Mouse (Mus musculus) liver, adult 2 months (tissue): ENCODE data around the gene Mpv17l. TPM values are rescaled to one million over a fixed set of nuclear protein-coding genes. Genes with fewer than 3 reads are reported as not detected.
"Not testable (repeated sequence)": the region's sequence is repeated elsewhere in the genome, so short reads cannot be mapped to it uniquely, and the experiment has no call there.

ENCODE experiments used
- DNase-seq: peaks from one replicate; pipeline ENCODE4 v3.0.0-alpha.2; 2011; ENCODE audit warnings: low read depth, low spot score; ENCODE audit errors: extremely low read depth
- H3K27ac ChIP-seq: fragments of 200-500 bp; replicated peaks from 2 replicates; pipeline ENCODE4 v1.5.1; 2012; ENCODE audit warnings: low read depth, mild to moderate bottlenecking, control low read depth, inconsistent platforms, low read length; ENCODE audit not compliant: insufficient read depth
- H3K27me3 ChIP-seq: fragments of 200-500 bp; 2 replicates; pipeline ENCODE4 v1.6.1; 2012; ENCODE audit warnings: mild to moderate bottlenecking, moderate library complexity, low read length, inconsistent platforms; ENCODE audit not compliant: control insufficient read depth, insufficient read depth
- H3K36me3 ChIP-seq: fragments of 200-500 bp; 2 replicates; pipeline ENCODE4 v1.6.1; 2012; ENCODE audit warnings: low read length, inconsistent platforms; ENCODE audit not compliant: control insufficient read depth, insufficient read depth
- H3K4me1 ChIP-seq: fragments of 200-500 bp; 2 replicates; pipeline ENCODE4 v1.6.1; 2011; ENCODE audit warnings: low read length; ENCODE audit not compliant: control insufficient read depth, insufficient read depth
- H3K4me3 ChIP-seq: fragments of 200-500 bp; 2 replicates; pipeline ENCODE4 v1.5.1; 2011; ENCODE audit warnings: low read depth, mild to moderate bottlenecking, control low read depth, low read length, moderate library complexity; ENCODE audit not compliant: insufficient read depth
- H3K79me2 ChIP-seq: fragments of 200-500 bp; 2 replicates; pipeline ENCODE4 v1.6.1; 2012; ENCODE audit warnings: inconsistent platforms, mild to moderate bottlenecking, low read length, moderate library complexity; ENCODE audit not compliant: control insufficient read depth, insufficient read depth
- H3K9ac ChIP-seq: fragments of 200-500 bp; 2 replicates; pipeline ENCODE4 v1.6.1; 2012; ENCODE audit warnings: low read depth, mild to moderate bottlenecking, control low read depth, inconsistent platforms, low read length
- CTCF ChIP-seq: fragments of 200-500 bp; IDR thresholded peaks from 2 replicates; pipeline ENCODE4 v1.5.1; 2011; ENCODE audit warnings: low read depth, low read length, control low read depth
- POLR2A ChIP-seq: fragments of 200-500 bp; IDR thresholded peaks from 2 replicates; pipeline ENCODE4 v1.6.1; 2011; ENCODE audit warnings: low read length, control low read depth; ENCODE audit not compliant: insufficient read depth; ENCODE audit errors: extremely low read depth
- WGBS: fragments of 180-500 bp; shearing (Covaris S2); methylation state at CpG from one replicate; pipeline ENCODE4 v1.1.7; 2018; 5-methylcytosine and 5-hydroxymethylcytosine counted together
- polyA plus RNA-seq: library from polyadenylated mRNA; depleted of rRNA; stranded (reverse); fragments of >200 nt; gene quantifications from 2 replicates; pipeline ENCODE4 v1.2.3, GENCODE M21; 2012
- total RNA-seq: library from RNA; depleted of rRNA; stranded (reverse); fragments of >200 nt; gene quantifications from 2 replicates; pipeline ENCODE4 v1.2.3, GENCODE M21; 2014

Mpv17l gene
- total and polyA plus RNA-seq, 2 experiments, result 29.8 to 35.9 TPM

DNA sequence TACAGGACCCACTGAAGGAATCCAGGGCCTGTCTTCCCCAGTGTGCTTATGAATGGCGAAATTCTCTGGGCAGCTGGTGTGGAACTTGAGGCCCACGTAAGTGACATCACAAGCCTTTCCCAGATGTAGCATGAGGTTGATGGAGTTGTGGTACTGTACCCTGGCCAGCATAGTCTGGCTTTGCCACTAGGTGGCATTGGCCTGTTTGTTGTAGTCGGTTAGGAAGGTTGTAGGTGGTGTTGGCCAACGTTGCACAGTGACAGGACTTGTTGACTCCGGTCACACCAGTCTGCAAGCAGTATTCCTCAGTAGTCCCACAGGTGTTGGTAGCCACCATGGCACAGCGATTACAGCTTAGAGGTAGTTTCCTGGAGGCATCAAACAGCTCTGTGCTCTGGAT, 18.1 kb downstream of the Mpv17l start:
- Histone ChIP-seq H3K4me3 (no peak overlapping the region), H3K4me1 (no peaks in the 10 kb centered on the region), H3K27ac (no peak overlapping the region), H3K79me2 (no peaks in the 10 kb centered on the region), H3K9ac (no peak overlapping the region), H3K27me3 (no peaks in the 10 kb centered on the region), H3K36me3 (no peaks in the 10 kb centered on the region)
- DNase-seq, result peak; percentile 53
- peak; percentile 73 for TF ChIP-seq CTCF
- TF ChIP-seq POLR2A, result no peak
- 83% methylated on average over 6 of the region's 6 CpGs for whole genome bisulfite sequencing

GRCm38 (mm10) chr16:13921781-13922180, 18.8 kb downstream of the Mpv17l start:
- H3K27me3 ChIP-seq, result no peaks in the 10 kb centered on the region
- no peak overlapping the region for H3K9ac ChIP-seq
- TF ChIP-seq CTCF (no peak), POLR2A (no peak)
- no peaks in the 10 kb centered on the region for H3K36me3 ChIP-seq
- over 99% methylated on average over 7 of the region's 7 CpGs for WGBS
- H3K4me1 ChIP-seq, result no peaks in the 10 kb centered on the region
- no peaks in the 10 kb centered on the region for H3K79me2 ChIP-seq
- H3K4me3 ChIP-seq, result no peak overlapping the region
- H3K27ac ChIP-seq, result no peak overlapping the region
- DNase-seq, result no peak

DNA sequence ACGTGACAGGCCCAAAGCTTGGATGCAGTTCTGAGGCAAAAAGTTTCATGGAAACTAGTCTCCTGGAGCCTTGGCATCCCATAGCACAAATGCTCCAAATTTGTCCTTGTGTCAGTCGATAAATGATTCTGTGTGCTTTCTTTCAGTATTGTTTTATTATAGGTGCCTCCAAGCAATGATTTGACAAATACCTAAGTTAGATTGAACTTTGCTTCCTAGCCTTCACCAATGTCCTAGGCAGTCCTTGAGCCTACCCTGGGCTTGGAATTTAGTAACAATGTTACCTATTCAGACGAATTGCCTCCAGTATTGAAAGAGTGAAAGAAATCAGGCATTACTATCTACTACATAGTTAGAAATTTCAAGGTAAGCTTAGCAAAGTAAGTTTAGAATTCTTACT, 19.5 kb downstream of the Mpv17l start:
- not testable (repeated sequence) for H3K79me2 ChIP-seq, H3K9ac ChIP-seq, H3K27me3 ChIP-seq, H3K4me1 ChIP-seq, H3K36me3 ChIP-seq, DNase-seq, H3K27ac ChIP-seq, H3K4me3 ChIP-seq
- 92% methylated on average over 3 of the region's 3 CpGs for WGBS

DNA sequence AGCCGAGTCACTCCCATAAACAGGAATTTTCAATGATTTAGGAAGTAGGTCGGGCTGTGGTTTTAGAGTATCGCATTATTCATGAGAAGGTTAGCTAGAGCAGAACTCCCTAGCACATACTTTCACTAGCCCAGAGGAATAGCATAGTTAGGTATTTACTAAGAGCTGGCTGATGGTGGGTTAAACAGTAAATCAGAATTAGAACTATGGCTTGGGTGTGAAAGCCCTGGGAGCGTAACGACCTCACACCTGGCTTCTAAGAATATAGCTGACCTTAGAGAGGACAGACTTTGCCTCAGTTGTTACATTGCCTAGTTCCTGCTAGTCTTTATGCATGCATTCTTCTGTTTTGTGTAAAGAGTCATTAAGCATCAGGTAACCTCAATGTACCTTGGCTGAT, 20.0 kb downstream of the Mpv17l start:
- H3K36me3 ChIP-seq, H3K79me2 ChIP-seq, H3K27ac ChIP-seq, H3K4me1 ChIP-seq, DNase-seq, H3K9ac ChIP-seq, H3K27me3 ChIP-seq, H3K4me3 ChIP-seq: not testable (repeated sequence)
- 95% methylated on average over 5 of the region's 5 CpGs for WGBS

- no peak for DNase-seq
- no peak overlapping the region for H3K27ac ChIP-seq
- H3K4me1 ChIP-seq, result no peaks in the 10 kb centered on the region
- H3K79me2 ChIP-seq, result no peaks in the 10 kb centered on the region
- H3K9ac ChIP-seq, result no peak overlapping the region
- no peak overlapping the region for H3K4me3 ChIP-seq
- 97% methylated on average over 4 of the region's 4 CpGs for WGBS
- no peaks in the 10 kb centered on the region; the same call in 1 of the 2 replicates for H3K36me3 ChIP-seq
- no peak for TF ChIP-seq POLR2A
- TF ChIP-seq CTCF, result no peak
- no peaks in the 10 kb centered on the region for H3K27me3 ChIP-seq
These were observed 24.6 kb downstream of the Mpv17l start for GRCm38 (mm10) chr16:13927456-13928075.

GRCm38 (mm10) chr16:13940139-13940846, 37.3 kb downstream of the Mpv17l start:
- H3K4me1 ChIP-seq, result no peaks in the 10 kb centered on the region
- H3K9ac ChIP-seq, result peak overlapping the region; percentile 93
- WGBS, result 5% methylated on average over 28 of the region's 28 CpGs
- no peaks in the 10 kb centered on the region for H3K36me3 ChIP-seq
- H3K27me3 ChIP-seq, result no peaks in the 10 kb centered on the region
- peak; percentile 62; the same call in 1 of the 2 replicates for TF ChIP-seq POLR2A
- no peak for TF ChIP-seq CTCF
- no peaks in the 10 kb centered on the region for H3K79me2 ChIP-seq
- peak overlapping the region; percentile 94 for H3K4me3 ChIP-seq
- H3K27ac ChIP-seq, result peak overlapping the region; percentile 49
- DNase-seq, result peak; percentile 76
